Mouse (Mus musculus): ENCODE measurements around the gene Mrpl19. TPM values are rescaled to one million over a fixed set of nuclear protein-coding genes. Genes with fewer than 3 reads are reported as not detected.

The Mrpl19 gene
- polyA plus RNA-seq, 1 experiment from 2014 or later, result 57.8 TPM

DNA sequence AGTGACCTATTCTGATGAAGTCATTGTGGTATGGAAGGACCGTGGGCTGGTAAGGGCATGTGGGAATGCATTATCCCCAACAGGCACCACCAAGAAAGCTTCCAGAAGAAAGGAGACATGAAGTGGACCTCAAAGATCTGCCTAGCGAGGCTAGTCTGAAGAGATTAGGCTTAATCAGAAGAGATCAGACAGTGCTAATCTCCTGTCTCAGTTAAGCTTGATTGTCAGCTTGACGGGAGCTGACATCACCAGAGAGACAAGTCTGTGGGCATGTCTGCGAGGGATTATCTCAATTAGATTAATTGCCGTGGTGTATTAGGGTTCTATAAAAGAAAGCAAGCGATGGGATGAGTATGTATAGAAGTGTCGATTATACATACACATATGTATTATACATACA lies 5.4 kb upstream of the Mrpl19 start:
- no peaks in the 10 kb centered on the region for H3K27me3 ChIP-seq
- H3K4me1 ChIP-seq, result no peaks in the 10 kb centered on the region
- H3K9ac ChIP-seq, result no peak overlapping the region
- no peak overlapping the region for H3K4me2 ChIP-seq
- H3K4me3 ChIP-seq (replicated peaks), result no peak overlapping the region
- 94% methylated on average over 7 of the region's 7 CpGs for WGBS
- H3K36me3 ChIP-seq, result no peaks in the 10 kb centered on the region
- no peaks in the 10 kb centered on the region for H3K9me3 ChIP-seq (replicated peaks)
- no peak for ATAC-seq (replicated peaks; ENCODE audit: low FRiP score)
- H3K27ac ChIP-seq, result no peak overlapping the region

GRCm38 (mm10) chr6:81966068-81966544 lies 348 bp upstream of the Mrpl19 start:
- H3K4me1 ChIP-seq, result peaks cover 9% of the 10 kb centered on the region
- peak overlapping the region; percentile 68 for H3K4me2 ChIP-seq
- no peak overlapping the region for H3K9ac ChIP-seq
- ATAC-seq (replicated peaks; ENCODE audit: low FRiP score), result no peak; the same call in none of the 2 replicates
- H3K9me3 ChIP-seq (replicated peaks), result no peaks in the 10 kb centered on the region
- no peaks in the 10 kb centered on the region for H3K27me3 ChIP-seq
- no peak overlapping the region for H3K27ac ChIP-seq
- peak overlapping the region; percentile 94 for H3K4me3 ChIP-seq (replicated peaks)
- 35% methylated on average over 2 of the region's 2 CpGs for WGBS
- peaks cover 30% of the 10 kb centered on the region for H3K36me3 ChIP-seq

GRCm38 (mm10) chr6:81960284-81960683 lies 5.5 kb downstream of the Mrpl19 start:
- H3K4me3 ChIP-seq (replicated peaks), result no peak overlapping the region
- 71% methylated on average over 1 of the region's 1 CpGs for WGBS
- ATAC-seq (replicated peaks; ENCODE audit: low FRiP score), result no peak
- H3K9ac ChIP-seq, result no peak overlapping the region
- no peak overlapping the region for H3K4me2 ChIP-seq
- no peaks in the 10 kb centered on the region for H3K9me3 ChIP-seq (replicated peaks)
- peaks cover 86% of the 10 kb centered on the region for H3K36me3 ChIP-seq
- H3K27ac ChIP-seq, result no peak overlapping the region
- H3K27me3 ChIP-seq, result no peaks in the 10 kb centered on the region
- H3K4me1 ChIP-seq, result peaks cover 7% of the 10 kb centered on the region

GRCm38 (mm10) chr6:81959866-81960265 lies 5.9 kb downstream of the Mrpl19 start:
- no peak overlapping the region for H3K27ac ChIP-seq
- H3K4me1 ChIP-seq, result peaks cover 6% of the 10 kb centered on the region
- H3K4me2 ChIP-seq, result no peak overlapping the region
- WGBS, result 90% methylated on average over 8 of the region's 8 CpGs
- H3K9me3 ChIP-seq (replicated peaks), result no peaks in the 10 kb centered on the region
- no peak overlapping the region for H3K4me3 ChIP-seq (replicated peaks)
- no peak overlapping the region for H3K9ac ChIP-seq
- H3K27me3 ChIP-seq, result no peaks in the 10 kb centered on the region
- no peak for ATAC-seq (replicated peaks; ENCODE audit: low FRiP score)
- peaks cover 91% of the 10 kb centered on the region for H3K36me3 ChIP-seq

DNA sequence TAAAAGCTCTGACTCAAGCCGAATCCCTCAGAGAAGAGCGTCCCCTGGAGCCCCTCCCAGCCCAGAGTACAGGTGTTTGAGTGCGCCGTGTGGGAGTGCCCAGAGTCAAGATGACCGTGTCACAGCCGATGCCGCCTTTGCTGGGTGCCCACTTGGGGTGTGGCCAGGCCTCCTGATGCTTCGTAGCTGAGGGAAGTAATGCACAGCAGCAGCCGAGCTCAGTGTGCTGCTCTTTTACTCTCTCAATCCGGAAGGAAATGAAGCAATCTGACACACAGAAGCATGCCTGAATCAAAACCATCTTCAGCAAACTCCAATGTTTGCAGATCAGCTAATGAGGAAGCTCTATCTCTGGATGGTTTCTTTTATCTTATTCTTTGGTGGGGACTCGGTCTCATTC lies 7.8 kb downstream of the Mrpl19 start:
- Histone ChIP-seq H3K4me2 (no peak overlapping the region), H3K27me3 (no peaks in the 10 kb centered on the region), H3K27ac (no peak overlapping the region), H3K4me1 (no peaks in the 10 kb centered on the region), H3K36me3 (peaks cover 93% of the 10 kb centered on the region), H3K9ac (no peak overlapping the region), H3K9me3 (replicated peaks) (no peaks in the 10 kb centered on the region), H3K4me3 (replicated peaks) (no peak overlapping the region)
- 85% methylated on average over 11 of the region's 11 CpGs for WGBS
- ATAC-seq (replicated peaks; ENCODE audit: low FRiP score), result no peak

DNA sequence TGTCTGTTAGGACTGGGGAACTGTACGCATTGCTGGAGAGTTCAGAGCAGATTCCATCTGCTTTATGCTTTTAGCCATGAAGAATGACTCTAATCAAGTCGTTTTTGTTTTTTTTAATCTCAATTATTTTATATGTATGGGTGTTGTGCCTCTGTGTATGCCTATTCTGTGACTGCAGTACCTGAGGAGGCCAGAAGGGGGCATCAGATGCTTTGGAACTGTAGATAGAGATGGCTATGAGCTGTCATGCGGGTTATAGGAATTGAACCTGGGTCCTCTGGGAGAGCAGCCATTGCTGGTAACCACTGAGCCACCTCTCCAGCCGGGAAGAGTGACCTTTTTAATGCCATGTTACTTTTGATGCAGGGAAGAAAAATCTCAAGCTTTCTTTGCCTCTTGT lies 9.4 kb downstream of the Mrpl19 start:
- H3K4me1 ChIP-seq, result no peaks in the 10 kb centered on the region
- H3K27me3 ChIP-seq, result no peaks in the 10 kb centered on the region
- no peak overlapping the region for H3K27ac ChIP-seq
- 89% methylated on average over 4 of the region's 4 CpGs for WGBS
- no peak overlapping the region for H3K9ac ChIP-seq
- peaks cover 93% of the 10 kb centered on the region for H3K36me3 ChIP-seq
- H3K4me3 ChIP-seq (replicated peaks), result no peak overlapping the region
- H3K9me3 ChIP-seq (replicated peaks), result no peaks in the 10 kb centered on the region
- H3K4me2 ChIP-seq, result no peak overlapping the region
- ATAC-seq (replicated peaks; ENCODE audit: low FRiP score), result no peak

- Histone ChIP-seq H3K36me3 (peaks cover 93% of the 10 kb centered on the region), H3K9me3 (replicated peaks) (no peaks in the 10 kb centered on the region), H3K9ac (no peak overlapping the region), H3K27ac (no peak overlapping the region), H3K4me2 (no peak overlapping the region), H3K4me3 (replicated peaks) (no peak overlapping the region), H3K4me1 (no peaks in the 10 kb centered on the region), H3K27me3 (no peaks in the 10 kb centered on the region)
- no peak for ATAC-seq (replicated peaks; ENCODE audit: low FRiP score)
- 93% methylated on average over 5 of the region's 5 CpGs for WGBS
Measured at GRCm38 (mm10) chr6:81955133-81955532, 10.6 kb downstream of the Mrpl19 start.

DNA sequence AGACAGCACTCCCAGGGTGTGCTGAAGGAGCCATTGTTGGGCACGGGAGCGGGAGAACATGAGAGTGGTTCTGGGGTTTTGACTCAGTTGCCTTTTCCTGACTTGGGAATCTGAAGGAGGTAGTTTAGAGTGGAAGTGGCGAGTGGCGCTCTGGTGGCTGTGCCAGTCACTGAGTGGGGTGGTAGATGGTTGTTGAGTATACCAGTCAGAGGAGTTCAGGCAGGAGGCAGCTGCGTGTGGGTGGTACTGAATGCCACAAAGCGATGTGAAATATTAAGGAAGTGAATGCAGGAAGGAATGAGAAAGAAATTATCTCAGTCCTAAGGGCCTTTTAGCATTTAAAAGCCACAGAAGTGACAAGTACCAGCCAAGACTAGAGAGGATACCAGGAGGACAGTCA lies 18.9 kb downstream of the Mrpl19 start:
- no peak overlapping the region for H3K9ac ChIP-seq
- H3K4me2 ChIP-seq, result no peak overlapping the region
- H3K36me3 ChIP-seq, result peaks cover 98% of the 10 kb centered on the region
- no peaks in the 10 kb centered on the region for H3K9me3 ChIP-seq (replicated peaks)
- 94% methylated on average over 6 of the region's 6 CpGs for WGBS
- H3K4me3 ChIP-seq (replicated peaks), result no peak overlapping the region
- H3K27ac ChIP-seq, result no peak overlapping the region
- no peaks in the 10 kb centered on the region for H3K4me1 ChIP-seq
- ATAC-seq (replicated peaks; ENCODE audit: low FRiP score), result no peak
- H3K27me3 ChIP-seq, result no peaks in the 10 kb centered on the region

DNA sequence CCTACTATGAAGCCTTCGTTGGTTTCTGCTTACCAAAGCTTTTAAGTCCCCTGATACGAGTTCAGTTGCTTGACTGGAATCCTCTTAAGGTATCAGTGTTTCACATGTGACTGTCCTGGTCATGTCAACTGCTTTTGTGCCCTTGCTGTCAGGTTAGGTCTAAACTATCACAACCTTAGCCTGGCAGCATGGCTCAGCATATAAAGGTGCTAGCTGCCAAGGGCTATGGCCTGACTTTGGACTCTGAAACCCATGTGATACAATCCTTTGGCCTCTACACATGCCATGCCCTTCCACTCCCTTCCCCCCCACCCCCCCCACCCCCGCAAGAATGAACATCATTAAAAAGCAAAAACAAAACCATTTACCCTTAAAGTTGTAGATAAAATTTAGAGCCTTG lies 21.3 kb downstream of the Mrpl19 start:
- H3K4me1 ChIP-seq, result no peaks in the 10 kb centered on the region
- H3K4me3 ChIP-seq (replicated peaks), result no peak overlapping the region
- H3K4me2 ChIP-seq, result no peak overlapping the region
- 85% methylated on average over 3 of the region's 3 CpGs for WGBS
- peaks cover 97% of the 10 kb centered on the region for H3K36me3 ChIP-seq
- no peak overlapping the region for H3K27ac ChIP-seq
- no peaks in the 10 kb centered on the region for H3K27me3 ChIP-seq
- ATAC-seq (replicated peaks; ENCODE audit: low FRiP score), result no peak
- no peak overlapping the region for H3K9ac ChIP-seq
- no peaks in the 10 kb centered on the region for H3K9me3 ChIP-seq (replicated peaks)

GRCm38 (mm10) chr6:81943281-81943680 lies 22.5 kb downstream of the Mrpl19 start:
- Histone ChIP-seq H3K4me2 (no peak overlapping the region), H3K9ac (no peak overlapping the region), H3K27me3 (no peaks in the 10 kb centered on the region), H3K4me3 (replicated peaks) (no peak overlapping the region), H3K4me1 (no peaks in the 10 kb centered on the region), H3K27ac (no peak overlapping the region), H3K9me3 (replicated peaks) (no peaks in the 10 kb centered on the region), H3K36me3 (peaks cover 94% of the 10 kb centered on the region)
- WGBS, result 93% methylated on average over 2 of the region's 2 CpGs
- ATAC-seq (replicated peaks; ENCODE audit: low FRiP score), result no peak

DNA sequence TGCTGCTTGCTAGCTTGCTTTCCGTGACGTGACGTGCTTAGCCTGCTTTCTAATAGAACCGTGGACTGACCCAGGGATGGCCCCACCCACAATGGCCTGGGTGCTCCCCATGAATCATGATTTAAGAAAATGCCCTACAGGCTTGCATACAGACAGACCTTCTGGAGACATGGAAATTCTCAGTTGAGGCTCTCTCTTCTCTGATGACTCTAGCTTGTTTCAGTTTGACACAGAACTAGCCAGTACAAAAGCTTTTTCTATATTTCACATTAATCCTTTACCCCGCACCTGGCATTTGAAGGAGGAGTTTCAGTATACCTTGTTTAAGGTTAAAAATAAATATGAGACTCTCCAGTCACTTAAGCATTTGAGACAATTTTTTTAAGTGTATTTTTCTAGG lies 24.0 kb downstream of the Mrpl19 start:
- Histone ChIP-seq H3K4me3 (replicated peaks) (no peak overlapping the region), H3K9ac (no peak overlapping the region), H3K27me3 (no peaks in the 10 kb centered on the region), H3K4me1 (no peaks in the 10 kb centered on the region), H3K27ac (no peak overlapping the region), H3K4me2 (no peak overlapping the region), H3K9me3 (replicated peaks) (no peaks in the 10 kb centered on the region), H3K36me3 (peaks cover 88% of the 10 kb centered on the region)
- no peak for ATAC-seq (replicated peaks; ENCODE audit: low FRiP score)
- WGBS, result 81% methylated on average over 5 of the region's 5 CpGs

DNA sequence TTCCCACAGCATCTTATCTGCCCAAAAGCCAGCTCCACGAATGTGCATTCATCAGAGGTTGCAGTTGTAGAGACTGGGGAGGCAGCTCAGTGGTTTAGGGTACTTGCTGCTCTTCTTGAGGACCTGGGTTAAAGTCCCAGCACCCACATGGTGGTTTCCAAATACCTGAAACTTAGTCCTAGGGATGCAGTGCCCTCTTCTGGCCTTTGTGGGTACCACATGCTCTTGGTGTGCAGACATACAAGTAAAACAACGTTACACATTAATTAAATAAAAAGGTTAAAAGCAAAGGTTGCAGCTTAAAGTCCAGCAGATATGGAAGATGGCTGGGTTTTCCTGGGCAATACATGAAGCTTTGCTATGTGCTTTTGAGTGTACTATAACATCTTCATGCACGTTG lies 32.5 kb downstream of the Mrpl19 start:
- WGBS, result 97% methylated on average over 3 of the region's 3 CpGs

GRCm38 (mm10) chr6:81929402-81929801 lies 36.4 kb downstream of the Mrpl19 start:
- Histone ChIP-seq H3K27me3 (no peaks in the 10 kb centered on the region), H3K4me2 (no peak overlapping the region), H3K4me1 (peaks cover 9% of the 10 kb centered on the region), H3K27ac (no peak overlapping the region), H3K9ac (no peak overlapping the region), H3K36me3 (peaks cover 87% of the 10 kb centered on the region), H3K9me3 (replicated peaks) (no peaks in the 10 kb centered on the region), H3K4me3 (replicated peaks) (no peak overlapping the region)
- no peak for ATAC-seq (replicated peaks; ENCODE audit: low FRiP score)
- WGBS, result 88% methylated on average over 4 of the region's 4 CpGs

More for the DNA sequence above, 32.5 kb downstream of the Mrpl19 start:
- no peak for ATAC-seq (replicated peaks; ENCODE audit: low FRiP score)
- H3K4me1 ChIP-seq, result no peaks in the 10 kb centered on the region
- no peaks in the 10 kb centered on the region for H3K27me3 ChIP-seq
- no peak overlapping the region for H3K4me2 ChIP-seq
- no peak overlapping the region for H3K27ac ChIP-seq
- no peaks in the 10 kb centered on the region for H3K9me3 ChIP-seq (replicated peaks)
- H3K36me3 ChIP-seq, result peaks cover 84% of the 10 kb centered on the region
- H3K9ac ChIP-seq, result no peak overlapping the region
- H3K4me3 ChIP-seq (replicated peaks), result no peak overlapping the region
